Mouse (Mus musculus): ENCODE data around the gene Mab21l1. TPM values are rescaled to one million over a fixed set of nuclear protein-coding genes. Genes with fewer than 3 reads are reported as not detected.

Gene Mab21l1
- total RNA-seq (2023): not detected

GRCm38 (mm10) chr3:55782056-55782687 lies at the start of gene Mab21l1:
TSS of gene Mab21l1 (plus strand) at chr3:55782510.

